Mouse (Mus musculus) liver, embryonic 14.5 days (tissue): Measurements from ENCODE around the gene Crxos. TPM values are rescaled to one million over a fixed set of nuclear protein-coding genes. Genes with fewer than 3 reads are reported as not detected.
A peak's percentile ranks its signal among the peaks of the same experiment; 100 is the strongest.

Experiments
- ATAC-seq: fragments of 200-750 bp; cut with Nextera tagmentation; 2 replicates; pipeline ENCODE4 v1.8.0; 2017; ENCODE audit warnings: moderate number of reproducible peaks, mild to moderate bottlenecking, moderate library complexity; ENCODE audit not compliant: insufficient read depth
- DNase-seq, 3 experiments: peaks; one replicate each; pipeline ENCODE4 v3.0.0-alpha.2; 2012 to 2013; ENCODE audit warnings: low read depth in 3 of 3, low spot score in 3 of 3
- H3K27ac ChIP-seq: fragments of 300-500 bp; sonication (generic); 2 replicates; pipeline ENCODE4 v1.5.1; 2014; ENCODE audit warnings: moderate library complexity, mild to moderate bottlenecking, control low read depth, inconsistent platforms
- H3K27me3 ChIP-seq: fragments of 300-500 bp; sonication (generic); 2 replicates; pipeline ENCODE4 v1.6.1; 2014; ENCODE audit warnings: mild to moderate bottlenecking, low read length, moderate library complexity; ENCODE audit not compliant: control insufficient read depth, insufficient read depth
- H3K36me3 ChIP-seq: fragments of 300-500 bp; sonication (generic); replicated peaks from 2 replicates; pipeline ENCODE4 v1.6.1; 2014; ENCODE audit warnings: low read depth; ENCODE audit not compliant: control insufficient read depth, insufficient read depth
- H3K4me1 ChIP-seq, 2 experiments: fragments of 200-500 bp in 1 of 2; fragments of 300-500 bp in 1 of 2; sonication (generic) in 1 of 2; replicated peaks; 2 replicates each; pipeline ENCODE4 v1.6.1; 2012 to 2014; ENCODE audit warnings: antibody characterized with exemption in 1 of 2, inconsistent platforms in 1 of 2, low read length in 1 of 2; ENCODE audit not compliant: control insufficient read depth in 2 of 2, insufficient read depth in 2 of 2
- H3K4me2 ChIP-seq: fragments of 300-500 bp; sonication (generic); 2 replicates; pipeline ENCODE4 v1.6.1; 2014; ENCODE audit warnings: low read depth, mild to moderate bottlenecking, control low read depth, moderate library complexity
- H3K4me3 ChIP-seq, 2 experiments: fragments of 200-500 bp in 1 of 2; fragments of 300-500 bp in 1 of 2; sonication (generic) in 1 of 2; 2 replicates each; pipeline ENCODE4 v1.5.1; 2012 to 2014; ENCODE audit warnings: low read depth in 2 of 2, low read length in 2 of 2, mild to moderate bottlenecking in 2 of 2, control low read depth in 1 of 2, inconsistent platforms in 1 of 2, moderate library complexity in 1 of 2; ENCODE audit not compliant: insufficient read depth in 1 of 2
- H3K9ac ChIP-seq: fragments of 300-500 bp; sonication (generic); replicated peaks from 2 replicates; pipeline ENCODE4 v1.6.1; 2014; ENCODE audit warnings: mild to moderate bottlenecking, control low read depth, moderate library complexity
- H3K9me3 ChIP-seq: fragments of 300-500 bp; sonication (generic); 2 replicates; pipeline ENCODE4 v1.6.1; 2016; ENCODE audit warnings: low read length, mixed read lengths; ENCODE audit not compliant: control insufficient read depth
- CTCF ChIP-seq: IDR thresholded peaks from 2 replicates; pipeline ENCODE4 v1.5.1; 2016; ENCODE audit warnings: antibody characterized with exemption, low read depth, control low read depth
- EP300 ChIP-seq: IDR thresholded peaks from 2 replicates; pipeline ENCODE4 v1.6.1; 2016; ENCODE audit warnings: antibody characterized with exemption, low read depth
- WGBS: fragments of 180-500 bp; shearing (Covaris S2); extraction: QIAGEN DNeasy Blood & Tissue Kit; methylation state at CpG from one replicate; pipeline ENCODE4 v1.1.7; 2014; ENCODE audit not compliant: insufficient replicate concordance; 5-methylcytosine and 5-hydroxymethylcytosine counted together
- polyA plus RNA-seq, 2 experiments: library from polyadenylated mRNA; depleted of rRNA in 1 of 2; stranded (reverse) in 1 of 2; unstranded in 1 of 2; fragments of >200 nt; fragmentation: Nextera tagmentation in 1 of 2; extraction: Ambion mirVana in 1 of 2; gene quantifications; 2 replicates each; pipeline versions ENCODE4 v1.2.1 to v1.2.3; 2012 to 2014

The Crxos gene
- polyA plus RNA-seq, 2 experiments = not detected

DNA sequence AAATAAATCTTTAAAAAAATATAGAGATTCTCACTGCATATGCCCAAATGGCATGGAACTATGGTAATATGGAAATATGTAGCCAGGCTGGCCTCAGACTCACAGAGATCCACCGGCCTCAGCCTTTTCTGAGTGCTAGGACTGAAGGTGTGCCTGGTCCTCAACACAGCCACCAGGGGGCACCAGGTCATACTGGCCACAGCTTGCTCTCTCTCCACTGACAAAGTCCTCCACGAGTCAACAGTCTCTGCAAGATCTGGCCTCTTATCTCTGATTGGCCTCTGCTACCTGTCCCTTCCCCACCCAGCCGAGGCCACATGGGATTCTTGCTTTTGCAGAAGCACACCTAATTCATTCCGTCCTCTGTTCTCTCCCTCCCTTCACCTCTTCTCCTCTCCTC is 47.5 kb downstream of the Crxos start:
- H3K36me3 ChIP-seq = no peaks in the 10 kb centered on the region
- H3K4me1 ChIP-seq = peaks cover 0 to 4% of the 10 kb centered on the region in 2 experiments; a peak in 3 of 4 replicates
- TF ChIP-seq CTCF (peak; percentile 96), EP300 (no peak)
- H3K4me2 ChIP-seq = no peak overlapping the region
- H3K9ac ChIP-seq = no peak overlapping the region
- H3K9me3 ChIP-seq = no peaks in the 10 kb centered on the region
- H3K4me3 ChIP-seq = no peak overlapping the region
- ATAC-seq = peak; percentile 84
- H3K27me3 ChIP-seq = no peaks in the 10 kb centered on the region; the same call in 1 of the 2 replicates
- H3K27ac ChIP-seq = no peak overlapping the region
- WGBS = 16% methylated on average over 4 of the region's 4 CpGs
- peak; percentile 38 to 61 (median 54) for DNase-seq

DNA sequence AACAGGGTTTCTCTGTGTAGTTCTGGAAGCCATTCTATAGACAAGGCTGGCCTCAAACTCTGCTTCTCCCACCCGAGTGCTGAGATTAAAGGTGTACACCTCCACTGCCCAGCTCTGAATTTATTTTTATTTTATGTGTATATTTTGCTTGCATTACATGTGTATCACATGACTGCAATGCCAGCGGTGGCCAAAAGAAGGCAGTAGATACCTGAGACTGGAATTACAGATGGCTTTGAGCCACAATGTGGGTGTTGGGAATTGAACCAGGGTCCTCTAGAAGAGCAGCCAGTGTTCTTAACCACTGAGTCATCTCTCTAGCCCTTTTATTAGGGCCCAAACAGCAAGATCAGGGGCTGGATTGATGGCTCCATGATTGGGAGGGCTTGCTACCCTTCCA is 48.1 kb downstream of the Crxos start:
- no peak for ATAC-seq
- H3K27me3 ChIP-seq = no peaks in the 10 kb centered on the region; the same call in 1 of the 2 replicates
- peaks cover 0 to 4% of the 10 kb centered on the region in 2 experiments; a peak in 3 of 4 replicates for H3K4me1 ChIP-seq
- H3K4me3 ChIP-seq = no peak overlapping the region
- H3K9ac ChIP-seq = no peak overlapping the region
- DNase-seq = no peak
- WGBS = 42% methylated on average over 2 of the region's 2 CpGs
- no peaks in the 10 kb centered on the region for H3K36me3 ChIP-seq
- H3K4me2 ChIP-seq = no peak overlapping the region
- no peaks in the 10 kb centered on the region for H3K9me3 ChIP-seq
- H3K27ac ChIP-seq = no peak overlapping the region
- TF ChIP-seq EP300 (no peak), CTCF (peak; percentile 43; the same call in 1 of the 2 replicates)

DNA sequence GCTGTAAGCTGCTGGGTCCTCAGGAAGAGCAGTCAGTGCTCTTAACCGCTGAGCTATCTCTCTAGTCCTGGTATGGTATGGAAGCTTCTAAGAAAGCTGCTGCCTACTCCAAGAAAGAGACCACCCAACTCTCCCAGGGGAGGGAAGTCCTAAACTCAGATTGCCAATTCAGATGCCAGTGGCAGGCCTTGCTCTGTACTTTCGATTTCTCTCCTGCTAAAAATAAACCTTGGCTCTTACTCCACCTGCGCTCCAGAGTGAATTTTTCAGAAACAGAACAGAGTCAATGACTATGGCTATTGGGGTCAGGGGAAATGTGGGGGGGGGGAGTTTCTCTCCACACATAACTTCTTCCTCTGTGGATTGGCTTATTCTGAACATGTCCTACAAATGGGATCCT is 49.2 kb downstream of the Crxos start:
- DNase-seq (no peak), ATAC-seq (no peak)
- no peak overlapping the region for H3K4me2 ChIP-seq
- H3K4me1 ChIP-seq = peaks cover 0 to 4% of the 10 kb centered on the region in 2 experiments; a peak in 3 of 4 replicates
- H3K9ac ChIP-seq = no peak overlapping the region
- no peak overlapping the region for H3K27ac ChIP-seq
- H3K27me3 ChIP-seq = no peaks in the 10 kb centered on the region
- TF ChIP-seq EP300 (no peak), CTCF (no peak)
- no peak overlapping the region for H3K4me3 ChIP-seq
- no peaks in the 10 kb centered on the region for H3K9me3 ChIP-seq
- 51% methylated on average over 3 of the region's 3 CpGs for WGBS
- 0 out of 2 replicates have a peak, but pooled peaks cover 3% of the 10 kb centered on the region for H3K36me3 ChIP-seq

- no peak for DNase-seq
- 25% methylated on average over 16 of the region's 16 CpGs for WGBS
- no peak overlapping the region for H3K27ac ChIP-seq
Observed at GRCm38 (mm10) chr7:15933437-15934359, 51.3 kb downstream of the Crxos start.

GRCm38 (mm10) chr7:15937491-15937890 is 55.1 kb downstream of the Crxos start:
- H3K4me3 ChIP-seq = no peak overlapping the region
- no peak for ATAC-seq
- no peak overlapping the region for H3K27ac ChIP-seq
- H3K4me1 ChIP-seq = no peaks in the 10 kb centered on the region
- 65% methylated on average over 5 of the region's 5 CpGs for WGBS
- DNase-seq = no peak
- no peak for TF ChIP-seq EP300
- no peak for TF ChIP-seq CTCF
- no peaks in the 10 kb centered on the region for H3K9me3 ChIP-seq
- H3K36me3 ChIP-seq = peaks cover 58% of the 10 kb centered on the region
- H3K27me3 ChIP-seq = no peaks in the 10 kb centered on the region
- no peak overlapping the region for H3K4me2 ChIP-seq
- H3K9ac ChIP-seq = no peak overlapping the region

More at GRCm38 (mm10) chr7:15933437-15934359, 51.3 kb downstream of the Crxos start:
- Histone ChIP-seq H3K27me3 (no peaks in the 10 kb centered on the region), H3K4me2 (no peak overlapping the region), H3K9me3 (no peaks in the 10 kb centered on the region), H3K9ac (no peak overlapping the region), H3K4me3 (no peak overlapping the region), H3K36me3 (peaks cover 21% of the 10 kb centered on the region), H3K4me1 (peaks cover 0 to 4% of the 10 kb centered on the region in 2 experiments; a peak in 3 of 4 replicates)
- no peak for TF ChIP-seq EP300
- no peak for TF ChIP-seq CTCF
- ATAC-seq = no peak
